Mouse (Mus musculus) G1E (cell line): ENCODE measurements around the gene Tmed10. TPM values are rescaled to one million over a fixed set of nuclear protein-coding genes. Genes with fewer than 3 reads are reported as not detected.

Experiments
- ATAC-seq: 2 replicates; pipeline ENCODE4 v1.8.0; 2016; ENCODE audit warnings: mild to moderate bottlenecking; ENCODE audit not compliant: insufficient number of reproducible peaks, poor library complexity, low FRiP score, severe bottlenecking; ENCODE audit errors: extremely low read depth
- DNase-seq: peaks from one replicate; pipeline ENCODE4 v3.0.0; 2012; ENCODE audit warnings: low spot score
- H3K27me3 ChIP-seq: 2 replicates; pipeline ENCODE4 v1.6.1; 2012; ENCODE audit warnings: mild to moderate bottlenecking, low read length, inconsistent platforms; ENCODE audit not compliant: insufficient read depth
- H3K36me3 ChIP-seq: replicated peaks from 2 replicates; pipeline ENCODE3; 2012; ENCODE audit warnings: mild to moderate bottlenecking, inconsistent platforms
- H3K4me1 ChIP-seq: 2 replicates; pipeline ENCODE4 v1.6.1; 2012; ENCODE audit warnings: low read depth, low read length, inconsistent platforms, mixed read lengths; ENCODE audit not compliant: insufficient read depth
- H3K4me3 ChIP-seq: 2 replicates; pipeline ENCODE4 v1.5.1; 2012; ENCODE audit warnings: low read depth, mild to moderate bottlenecking, inconsistent platforms, low read length, moderate library complexity, mixed read lengths
- H3K9me3 ChIP-seq: replicated peaks from 2 replicates; pipeline ENCODE4 v1.6.1; 2012; ENCODE audit warnings: inconsistent platforms
- CTCF ChIP-seq: IDR thresholded peaks from 2 replicates; pipeline ENCODE4 v1.5.1; 2012; ENCODE audit warnings: low read depth, low read length, inconsistent platforms, mixed read lengths
- GATA1 ChIP-seq: IDR thresholded peaks from 2 replicates; pipeline ENCODE4 v1.6.1; 2012; ENCODE audit warnings: borderline replicate concordance, low read length, inconsistent platforms, mixed read lengths
- GATA2 ChIP-seq: IDR thresholded peaks from 2 replicates; pipeline ENCODE4 v1.6.1; 2012; ENCODE audit warnings: low read depth, low read length, inconsistent platforms, borderline replicate concordance
- POLR2AphosphoS5 ChIP-seq: IDR thresholded peaks from 2 replicates; pipeline ENCODE4 v1.6.1; 2012; ENCODE audit warnings: low read depth, low read length, inconsistent platforms; ENCODE audit not compliant: insufficient replicate concordance
- TAL1 ChIP-seq: conservative IDR thresholded peaks from 2 replicates; pipeline ENCODE4 v1.6.1; 2012; ENCODE audit warnings: low read depth, low read length, inconsistent platforms, mixed read lengths
- polyA plus RNA-seq: library from polyadenylated mRNA; stranded (reverse); fragments of >175 nt; gene quantifications from 2 replicates; pipeline ENCODE4 v1.2.3, GENCODE M21; 2012
- total RNA-seq, 2 experiments: library from RNA; stranded (forward) in 1 of 2; stranded (reverse) in 1 of 2; fragments of 200-1000 nt in 1 of 2; fragments of >200 nt in 1 of 2; fragmentation: Nextera tagmentation in 1 of 2; gene quantifications; 2 replicates each; pipeline ENCODE4 v1.2.3; 2014 to 2017

Gene Tmed10
- total and polyA plus RNA-seq, 3 experiments: 85.4 to 322 (median 271) TPM

- TF ChIP-seq GATA1 (no peak), TAL1 (no peak), POLR2AphosphoS5 (no peak), CTCF (no peak), GATA2 (no peak)
- Histone ChIP-seq H3K9me3 (no peaks in the 10 kb centered on the region), H3K27me3 (no peaks in the 10 kb centered on the region), H3K4me3 (no peak overlapping the region; the same call in 1 of the 2 replicates), H3K4me1 (peaks cover 81% of the 10 kb centered on the region), H3K36me3 (peaks cover 58% of the 10 kb centered on the region)
- ATAC-seq (no peak), DNase-seq (no peak)
Observed at GRCm38 (mm10) chr12:85366271-85366670, 8.4 kb downstream of the Tmed10 start.

DNA sequence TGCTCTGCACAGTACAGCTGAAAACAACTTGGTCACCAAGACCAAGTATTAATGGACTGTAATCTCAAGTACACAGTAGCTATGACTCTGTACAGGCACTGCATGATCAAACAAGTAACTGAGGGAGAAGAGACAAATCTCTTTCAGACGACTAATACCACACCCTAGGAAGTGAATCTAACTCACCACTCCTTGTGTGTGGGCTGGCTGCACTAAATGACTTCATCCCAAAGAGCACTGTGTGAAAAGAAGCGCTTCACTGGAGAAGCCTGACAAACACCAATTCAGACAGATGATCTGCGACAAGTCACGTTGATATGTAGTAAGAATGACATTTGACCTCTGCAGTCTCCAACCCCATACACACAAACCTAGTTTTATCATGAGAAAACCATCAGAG is 12.1 kb downstream of the Tmed10 start:
- Histone ChIP-seq H3K36me3 (peaks cover 56% of the 10 kb centered on the region), H3K9me3 (no peaks in the 10 kb centered on the region), H3K4me3 (no peak overlapping the region), H3K4me1 (peaks cover 59% of the 10 kb centered on the region), H3K27me3 (no peaks in the 10 kb centered on the region)
- no peak for DNase-seq
- TF ChIP-seq TAL1 (no peak), GATA2 (no peak)
- no peak for ATAC-seq

- ATAC-seq (no peak), DNase-seq (no peak)
- TF ChIP-seq GATA2 (no peak), TAL1 (no peak), GATA1 (no peak), CTCF (no peak), POLR2AphosphoS5 (no peak)
- Histone ChIP-seq H3K4me3 (no peak overlapping the region), H3K27me3 (no peaks in the 10 kb centered on the region), H3K4me1 (peaks cover 52% of the 10 kb centered on the region), H3K9me3 (no peaks in the 10 kb centered on the region), H3K36me3 (peaks cover 54% of the 10 kb centered on the region)
Observed at GRCm38 (mm10) chr12:85361580-85361979, 13.1 kb downstream of the Tmed10 start.

GRCm38 (mm10) chr12:85361165-85361564 is 13.5 kb downstream of the Tmed10 start:
- peaks cover 48% of the 10 kb centered on the region for H3K4me1 ChIP-seq
- no peak for DNase-seq
- TF ChIP-seq POLR2AphosphoS5 (no peak), CTCF (no peak), TAL1 (no peak), GATA1 (no peak), GATA2 (no peak)

DNA sequence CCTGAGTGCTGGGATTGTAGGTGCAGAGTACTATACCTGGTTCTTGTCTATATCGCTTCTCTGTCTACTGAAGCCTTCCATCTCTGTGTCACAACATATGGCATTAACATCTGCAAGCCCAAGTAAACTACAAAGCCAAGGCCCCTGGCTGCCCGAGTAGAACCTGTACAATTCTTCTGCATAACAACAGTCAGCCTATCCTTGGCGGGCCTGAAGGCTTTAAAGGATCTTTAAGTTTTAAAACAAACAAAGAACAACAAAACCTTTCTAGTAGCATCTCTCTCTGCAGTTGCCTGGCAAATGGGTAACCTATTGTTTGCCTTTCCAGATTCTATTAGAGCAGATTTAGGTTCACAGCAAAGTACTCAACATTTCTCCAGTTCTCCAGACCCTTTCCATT is 20.6 kb downstream of the Tmed10 start:
- H3K9me3 ChIP-seq: no peaks in the 10 kb centered on the region
- DNase-seq (no peak), ATAC-seq (no peak)
- no peaks in the 10 kb centered on the region for H3K27me3 ChIP-seq
- H3K4me3 ChIP-seq: no peak overlapping the region
- peaks cover 11% of the 10 kb centered on the region for H3K4me1 ChIP-seq
- no peak for TF ChIP-seq TAL1
- TF ChIP-seq CTCF: no peak
- TF ChIP-seq GATA2: no peak
- peaks cover 67% of the 10 kb centered on the region for H3K36me3 ChIP-seq

More at GRCm38 (mm10) chr12:85361165-85361564, 13.5 kb downstream of the Tmed10 start:
- no peaks in the 10 kb centered on the region for H3K9me3 ChIP-seq
- peaks cover 50% of the 10 kb centered on the region for H3K36me3 ChIP-seq
- no peak overlapping the region for H3K4me3 ChIP-seq
- no peaks in the 10 kb centered on the region for H3K27me3 ChIP-seq
- ATAC-seq: peak; percentile 4; the same call in 1 of the 2 replicates

- no peak overlapping the region for H3K4me3 ChIP-seq
- no peak for TF ChIP-seq GATA2
- DNase-seq (no peak), ATAC-seq (no peak)
- no peaks in the 10 kb centered on the region for H3K9me3 ChIP-seq
- H3K4me1 ChIP-seq: peaks cover 12% of the 10 kb centered on the region
- H3K27me3 ChIP-seq: no peaks in the 10 kb centered on the region
- peaks cover 92% of the 10 kb centered on the region for H3K36me3 ChIP-seq
Observed at GRCm38 (mm10) chr12:85350407-85351232, 24.0 kb downstream of the Tmed10 start.
